Mouse (Mus musculus): ENCODE measurements around the gene Exoc3l2.
"Not testable (repeated sequence)": the region's sequence is repeated elsewhere in the genome, so short reads cannot be mapped to it uniquely, and the experiment has no call there.

Gene Exoc3l2

DNA sequence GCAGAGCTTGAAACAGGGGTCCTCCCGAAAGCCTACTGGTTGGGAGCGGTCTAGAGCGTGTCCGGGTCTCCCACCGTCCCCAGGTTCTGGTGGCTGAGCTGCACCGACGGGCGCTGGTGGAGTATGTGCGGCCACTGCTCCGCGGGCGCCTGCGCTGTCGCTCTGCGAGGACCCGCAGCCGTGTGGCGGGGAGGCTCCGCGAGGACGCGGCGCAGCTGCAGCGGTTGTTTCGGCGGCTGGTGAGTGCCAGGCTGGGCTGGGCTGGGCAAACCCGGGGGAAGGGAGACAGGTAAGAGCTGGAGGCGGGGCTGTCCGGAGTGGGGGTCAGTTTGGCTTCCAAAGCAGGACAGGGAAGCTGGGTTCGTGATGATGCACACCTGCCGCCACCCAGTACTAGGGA lies 26.4 kb downstream of the Exoc3l2 start:
- no peak for DNase-seq (ENCODE audit: low read depth)

DNA sequence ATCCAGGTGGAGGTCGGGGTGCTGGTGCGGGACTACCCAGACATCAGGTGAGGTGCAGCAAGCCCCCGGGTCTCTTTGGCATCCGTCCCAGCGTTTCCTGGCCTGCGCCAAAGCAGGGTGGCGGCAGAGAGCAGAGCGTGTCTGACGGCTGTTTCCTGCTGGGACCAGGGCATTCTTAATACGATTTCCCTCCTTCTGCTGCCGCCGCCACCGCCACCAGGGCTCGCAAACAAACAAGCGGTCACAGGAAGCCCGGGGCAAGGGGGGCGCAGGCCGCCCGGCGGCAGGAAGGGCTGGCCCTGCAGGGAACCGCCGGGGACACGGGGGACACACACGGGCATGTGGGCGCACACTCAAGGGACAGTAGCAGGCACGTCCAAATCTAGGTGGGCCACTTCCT lies 28.6 kb downstream of the Exoc3l2 start:
- peak; percentile 74 for DNase-seq (ENCODE audit: low read depth)

DNA sequence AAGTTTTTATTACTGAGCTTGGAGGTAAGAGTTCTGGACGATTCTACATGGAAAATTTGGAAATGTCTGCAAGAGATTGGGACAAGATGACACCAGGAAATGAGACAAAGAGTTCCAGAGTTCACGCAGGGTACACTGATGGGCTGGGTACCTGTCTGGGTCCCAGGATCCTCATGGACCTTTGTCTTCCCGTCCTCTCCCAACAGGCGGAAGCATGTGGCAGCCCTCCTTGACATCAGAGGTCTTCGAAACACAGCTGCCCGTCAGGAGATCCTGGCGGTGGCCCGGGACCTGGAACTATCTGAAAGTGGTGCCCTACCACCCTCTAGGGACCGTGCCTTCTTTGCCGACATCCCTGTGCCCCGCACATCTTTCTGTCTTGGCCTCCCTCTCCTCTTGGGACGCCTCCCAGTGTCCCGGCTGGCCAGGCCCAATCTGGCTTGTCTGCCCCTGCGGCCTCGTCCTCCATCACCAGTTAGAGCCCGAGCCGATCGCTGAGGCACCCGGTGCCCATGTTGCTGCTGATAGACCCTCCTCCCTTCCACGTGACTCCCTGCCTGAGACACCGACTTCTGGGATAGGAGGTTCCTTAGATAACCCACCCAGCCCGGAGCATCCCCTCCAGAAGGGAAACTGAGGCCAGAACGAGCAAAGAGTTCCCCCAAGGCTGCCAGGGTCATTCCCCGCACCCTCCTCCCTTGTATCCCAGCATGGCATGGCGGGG lies 31.8 kb downstream of the Exoc3l2 start:
- DNase-seq (ENCODE audit: low read depth): no peak

DNA sequence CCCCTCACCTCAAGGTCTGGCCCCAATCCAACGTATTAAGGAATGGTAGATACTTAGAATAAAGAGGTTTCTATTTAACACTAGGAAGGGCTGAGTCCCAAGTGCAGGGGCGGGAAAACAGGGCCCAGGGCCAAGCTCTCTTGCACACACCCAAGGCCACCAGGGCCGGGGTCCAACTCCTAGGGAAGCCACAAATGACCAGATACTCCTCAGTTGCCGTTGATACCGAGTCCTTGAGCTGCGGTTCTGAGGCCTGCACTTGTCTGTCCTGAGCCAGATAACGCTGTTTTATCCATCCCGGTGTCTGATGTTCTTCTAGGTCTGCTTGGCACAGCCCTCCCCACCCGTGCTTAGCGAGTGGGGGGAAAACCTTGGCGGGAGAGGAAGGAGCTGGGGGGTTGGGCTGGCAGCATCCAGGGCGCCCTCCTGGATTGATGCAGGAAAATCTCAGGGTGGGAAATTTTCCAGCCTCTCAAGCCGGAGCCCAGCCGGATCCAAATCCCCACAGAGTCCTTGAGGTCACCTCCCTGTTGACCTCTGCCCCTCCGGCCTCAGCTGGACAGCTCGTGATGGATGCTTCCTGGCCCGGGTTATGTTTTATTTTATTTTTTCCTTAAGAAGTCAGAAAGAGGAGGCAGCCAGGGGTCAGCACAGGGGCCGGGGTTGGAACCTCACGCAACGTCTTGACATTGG lies 32.5 kb downstream of the Exoc3l2 start:
- no peak for DNase-seq (ENCODE audit: low read depth)

DNA sequence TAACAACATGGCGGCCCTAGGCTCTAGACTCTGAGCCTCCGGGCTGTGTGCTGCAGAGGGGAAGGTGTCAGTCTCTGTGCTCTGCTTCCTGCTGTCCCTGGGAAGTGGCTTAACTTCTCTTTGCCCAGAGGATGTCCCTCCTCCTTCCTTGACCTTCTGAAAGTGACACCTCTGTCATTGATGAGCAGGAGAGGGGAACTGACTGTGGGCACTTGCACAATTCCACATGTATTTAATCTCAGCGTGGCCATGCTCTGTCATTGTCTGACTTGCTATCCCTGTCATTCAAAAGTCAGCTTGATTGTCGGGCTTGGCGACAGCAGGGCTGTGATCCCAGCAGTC lies 33.1 kb downstream of the Exoc3l2 start:
- peak; percentile 55 for DNase-seq (ENCODE audit: low read depth)

DNA sequence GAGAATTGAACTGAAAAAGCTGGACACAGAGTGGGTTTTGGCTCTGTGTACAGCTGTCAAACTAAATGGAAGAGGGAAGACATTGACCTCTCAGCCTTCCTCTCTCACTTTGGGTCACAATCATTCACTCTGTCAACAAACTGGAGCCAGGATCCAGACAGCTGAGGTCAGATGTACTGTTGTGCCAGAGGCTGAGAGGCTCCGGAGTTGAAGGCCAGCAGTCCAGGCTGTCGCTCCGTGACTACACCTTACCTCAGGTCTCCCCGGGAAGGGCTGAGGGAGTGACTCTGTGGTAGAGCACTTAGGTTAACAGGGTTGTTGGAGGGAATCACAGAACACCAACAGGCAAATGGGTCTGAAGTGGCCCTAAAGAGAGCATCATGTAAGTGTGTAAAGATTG lies 35.2 kb downstream of the Exoc3l2 start:
- DNase-seq (ENCODE audit: low read depth): no peak

DNA sequence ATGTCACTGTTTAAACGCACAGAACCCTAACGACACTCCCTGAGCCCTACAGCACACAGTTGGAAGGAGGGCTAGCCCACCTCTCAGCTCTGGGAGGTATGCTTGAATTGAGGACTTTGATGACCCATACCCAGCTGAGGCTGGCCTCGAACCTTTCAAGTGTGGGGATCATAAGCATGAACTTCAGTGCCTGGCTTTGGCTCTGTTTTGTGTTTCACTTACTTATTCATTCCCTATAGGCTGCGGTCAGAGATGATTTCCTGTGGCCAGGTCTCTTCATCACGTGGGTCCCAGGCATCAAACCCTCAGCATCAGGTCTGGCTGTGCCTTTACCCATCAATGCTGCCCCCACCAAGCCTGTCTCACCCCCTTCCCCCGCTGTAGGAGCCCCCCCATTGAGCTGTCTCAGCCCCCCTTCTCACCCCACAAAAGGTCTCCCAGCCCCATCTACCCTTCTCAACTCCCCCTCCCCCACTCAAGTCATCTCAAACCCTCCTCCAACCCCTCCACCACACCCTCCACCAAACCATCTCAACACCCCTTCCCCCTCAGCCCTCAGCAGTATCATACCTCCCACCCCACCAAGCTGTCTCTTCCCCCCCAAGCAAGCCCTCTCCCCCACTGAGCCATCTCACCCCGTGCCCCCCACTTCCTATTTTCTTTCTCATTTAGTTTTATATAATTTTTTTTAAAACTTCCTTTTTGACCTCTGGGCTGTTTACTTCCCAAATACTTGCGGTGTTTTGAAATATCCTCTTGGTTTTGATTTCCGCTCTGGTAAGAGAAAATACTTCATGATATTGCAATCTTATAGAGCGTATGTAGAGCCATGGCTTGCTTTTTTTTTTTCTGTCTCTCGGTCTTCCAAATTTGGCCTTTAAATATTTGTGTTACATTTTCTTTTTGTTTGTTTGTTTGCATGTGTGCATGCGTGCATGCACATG lies 37.6 kb downstream of the Exoc3l2 start:
- DNase-seq (ENCODE audit: low read depth): peak; percentile 93

DNA sequence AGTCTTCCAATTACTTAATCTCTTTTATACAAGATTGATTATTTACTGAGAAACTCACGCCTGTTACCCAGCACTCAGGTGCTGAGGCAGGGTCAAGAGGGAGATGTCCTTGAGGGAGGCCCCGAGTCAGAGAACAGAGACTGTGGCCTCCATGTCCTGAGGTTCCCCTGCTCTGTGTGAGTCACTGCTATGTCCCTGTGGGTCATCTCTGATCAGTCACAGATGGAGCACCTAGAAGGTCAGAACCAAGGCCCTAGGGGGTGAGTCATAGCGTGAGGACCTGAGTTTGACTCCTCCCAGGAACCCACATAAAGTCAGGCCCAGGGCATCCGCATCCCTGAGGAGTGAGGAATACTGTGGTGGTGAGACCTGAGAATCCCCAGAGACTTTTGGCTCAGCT lies 38.5 kb downstream of the Exoc3l2 start:
- DNase-seq (ENCODE audit: low read depth): peak; percentile 92

DNA sequence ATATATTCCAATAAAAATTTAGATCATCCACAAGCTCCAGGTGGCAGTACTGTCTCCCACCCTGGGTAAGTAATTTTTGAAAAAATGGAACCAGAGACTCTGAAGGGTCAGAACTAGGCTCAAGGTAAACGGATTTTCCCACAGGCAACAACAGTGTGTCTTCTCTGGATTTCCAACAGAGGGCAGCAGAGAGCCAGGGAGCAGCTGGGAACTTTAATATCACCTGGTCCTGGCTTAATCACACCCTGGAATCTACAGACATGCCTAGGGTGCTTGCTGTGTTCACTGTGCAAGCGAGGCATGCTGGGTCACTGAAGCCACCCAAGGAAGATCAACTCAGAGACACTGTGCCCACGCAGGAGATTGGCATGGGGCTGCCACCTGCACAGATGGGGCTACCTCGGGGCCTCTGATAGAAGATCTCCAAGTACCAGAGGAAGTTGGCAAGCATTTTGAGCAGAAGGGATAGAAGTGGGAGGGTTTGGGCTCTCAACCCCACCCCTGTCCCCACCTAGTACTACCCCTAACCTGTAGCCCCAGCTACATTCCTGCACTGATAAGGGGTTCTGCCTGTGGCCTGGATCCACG lies 40.4 kb downstream of the Exoc3l2 start:
- peak; percentile 72 for DNase-seq (ENCODE audit: low read depth)

DNA sequence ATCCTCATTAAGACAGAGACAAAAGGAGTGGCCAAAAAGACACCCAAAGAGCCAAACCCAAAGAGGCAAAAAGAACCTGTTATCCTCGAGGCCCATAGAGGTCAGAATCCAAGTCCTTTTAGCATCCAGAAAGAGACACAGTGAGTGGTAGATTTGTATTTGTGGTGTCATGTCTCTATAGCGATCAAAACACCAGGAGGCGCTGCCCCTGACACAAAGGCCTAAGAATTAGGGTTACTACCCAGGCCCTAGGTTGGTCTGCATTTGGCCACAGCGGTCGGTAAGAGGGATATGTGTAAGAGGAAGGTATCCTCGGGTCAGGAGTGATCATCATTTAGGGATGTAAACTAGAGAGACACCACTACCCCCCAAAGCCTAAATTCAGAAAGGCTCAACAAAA lies 43.2 kb downstream of the Exoc3l2 start:
- peak; percentile 43 for DNase-seq (ENCODE audit: low read depth)

DNA sequence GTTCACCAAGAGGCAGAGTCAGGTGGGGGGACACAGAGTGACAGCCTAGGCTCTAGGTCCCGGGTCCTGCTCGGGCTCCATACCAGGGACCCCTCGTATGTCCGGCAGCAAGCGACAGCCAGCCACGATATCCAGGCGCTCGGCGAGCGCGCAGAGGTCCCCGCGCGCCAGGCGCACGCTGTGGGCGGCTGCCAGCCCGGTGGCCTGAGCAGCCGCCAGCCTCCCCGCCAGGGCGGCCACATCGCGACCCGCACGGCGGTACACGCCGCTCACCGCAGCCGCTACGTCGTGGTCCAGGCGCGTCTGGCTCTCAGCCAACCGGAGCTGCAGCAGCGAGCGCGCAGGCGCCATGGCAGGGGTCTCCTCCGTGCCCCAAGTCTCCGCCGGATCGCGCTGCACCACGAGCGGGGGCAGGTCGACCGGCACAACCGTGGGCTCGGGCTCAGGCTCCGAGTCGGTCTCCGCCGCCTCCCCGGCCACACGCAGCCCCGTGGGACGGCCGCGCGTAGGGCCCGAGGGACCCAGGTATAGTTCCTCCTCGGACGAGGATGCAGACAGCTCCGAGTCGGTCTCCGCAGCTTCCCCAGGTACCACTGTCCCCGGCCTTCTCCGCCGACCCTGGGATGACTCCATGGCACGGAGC lies 44.0 kb downstream of the Exoc3l2 start:
- no peak for DNase-seq (ENCODE audit: low read depth)

DNA sequence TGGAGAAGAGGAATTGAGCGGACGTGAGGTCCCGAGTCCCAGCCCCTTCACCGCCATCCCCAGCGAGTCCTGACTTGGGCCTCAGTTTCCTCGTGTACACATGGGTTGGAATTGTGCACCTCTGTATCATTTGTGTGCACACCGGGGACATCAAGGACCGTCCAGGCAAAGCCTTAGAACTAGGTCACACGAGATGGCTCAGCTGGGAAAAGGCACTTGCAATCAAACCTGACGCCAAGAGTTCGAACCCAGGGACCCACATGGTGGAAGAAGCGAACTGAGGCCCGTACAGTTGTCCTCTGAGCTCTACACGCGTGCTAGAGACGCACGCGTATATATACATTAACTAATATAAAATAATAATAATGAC lies 44.5 kb downstream of the Exoc3l2 start:
- DNase-seq (ENCODE audit: low read depth): no peak

DNA sequence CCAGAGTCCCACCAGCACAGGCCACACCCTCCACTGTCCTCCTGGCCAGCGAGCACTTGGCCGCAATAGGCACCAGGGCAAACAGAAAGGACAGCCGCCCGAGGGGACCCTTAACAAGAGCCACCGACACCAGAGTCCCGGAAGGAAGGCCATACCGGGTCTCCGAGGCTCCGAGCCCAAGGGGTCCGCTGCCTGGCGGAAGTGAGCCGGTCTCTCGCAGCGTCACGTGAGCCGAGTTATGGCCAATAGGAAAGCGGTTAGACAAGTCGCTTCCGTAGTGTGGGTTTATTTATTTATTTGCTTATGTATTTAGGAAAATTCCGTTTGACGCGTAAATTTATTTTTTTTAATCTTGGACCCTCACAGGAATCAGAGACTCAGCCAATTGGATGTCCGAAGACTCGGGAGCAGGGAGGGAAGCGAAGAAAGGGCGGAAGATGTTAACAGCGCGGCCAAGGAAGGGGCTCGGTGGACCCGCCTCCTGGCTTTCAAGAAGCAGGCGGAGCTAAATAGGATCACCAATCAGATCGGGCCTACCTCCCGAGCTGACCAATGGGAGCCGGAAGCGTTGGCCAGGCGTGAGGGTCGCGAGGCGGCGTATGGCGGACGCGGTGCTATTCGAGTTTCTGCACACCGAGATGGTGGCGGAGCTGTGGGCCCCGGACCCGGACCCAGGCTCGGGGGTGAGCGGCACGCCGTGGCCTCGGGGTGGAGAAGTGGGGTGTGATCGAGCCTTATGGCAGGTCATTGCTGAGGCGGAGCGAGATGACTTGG lies 45.2 kb downstream of the Exoc3l2 start, which contains the start of the genes Bloc1s3 and Trappc6a:
Bloc1s3 (minus strand) TSS at position 218 of the 774 bp plus-strand sequence.
Trappc6a (plus strand) TSS at position 246 of the 774 bp plus-strand sequence.
- DNase-seq (ENCODE audit: low read depth): peak; percentile 97

DNA sequence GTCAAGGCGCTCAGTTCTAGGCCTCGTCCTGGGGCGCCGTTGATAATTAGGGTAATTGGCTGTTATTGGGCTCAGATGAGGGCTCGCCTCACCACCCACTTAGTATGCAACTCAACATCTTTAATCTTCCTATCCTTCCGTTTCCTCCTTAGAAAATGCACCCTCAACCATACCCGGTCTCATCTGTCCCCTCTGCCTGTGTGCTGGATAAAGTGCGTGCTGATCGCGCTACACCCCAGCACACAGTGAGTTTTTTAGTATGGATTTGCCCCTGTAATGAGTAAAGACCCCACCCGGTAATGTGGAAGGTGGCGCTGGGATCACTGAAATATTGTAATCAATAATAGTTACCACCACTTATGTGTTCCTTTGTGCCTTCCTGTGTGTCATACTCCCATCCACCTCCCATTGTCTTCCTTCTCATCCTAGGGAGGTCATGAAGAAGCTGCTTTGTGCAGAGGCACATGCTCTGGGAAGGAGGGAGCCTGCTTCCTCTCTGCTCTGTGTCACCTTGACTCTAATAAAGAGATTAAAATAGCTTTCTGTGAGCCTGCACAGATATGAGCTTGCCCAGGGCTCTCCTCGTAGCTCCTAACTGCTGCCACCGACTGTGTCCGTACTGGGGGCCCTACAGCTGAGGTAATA lies 45.9 kb downstream of the Exoc3l2 start:
- no peak for DNase-seq (ENCODE audit: low read depth)

DNA sequence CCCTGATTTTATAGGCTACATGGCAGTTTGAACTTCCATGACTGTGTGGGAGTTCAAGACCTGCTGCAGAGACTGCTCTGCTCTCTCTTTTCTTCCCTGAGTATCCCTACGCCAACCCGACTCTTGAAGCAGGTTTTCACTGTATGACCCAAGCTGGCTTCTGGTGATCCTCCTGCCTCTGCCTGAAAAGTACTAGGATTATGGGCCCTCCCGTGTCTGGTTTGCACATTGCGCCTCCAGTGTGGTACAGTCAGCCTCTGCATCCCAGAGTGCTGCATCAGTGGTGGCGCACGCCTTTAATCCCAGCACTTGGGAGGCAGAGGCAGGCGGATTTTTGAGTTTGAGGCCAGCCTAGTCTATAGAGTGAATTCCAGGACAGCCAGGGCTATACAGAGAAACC lies 46.7 kb downstream of the Exoc3l2 start:
- peak; percentile 42 for DNase-seq (ENCODE audit: low read depth)

DNA sequence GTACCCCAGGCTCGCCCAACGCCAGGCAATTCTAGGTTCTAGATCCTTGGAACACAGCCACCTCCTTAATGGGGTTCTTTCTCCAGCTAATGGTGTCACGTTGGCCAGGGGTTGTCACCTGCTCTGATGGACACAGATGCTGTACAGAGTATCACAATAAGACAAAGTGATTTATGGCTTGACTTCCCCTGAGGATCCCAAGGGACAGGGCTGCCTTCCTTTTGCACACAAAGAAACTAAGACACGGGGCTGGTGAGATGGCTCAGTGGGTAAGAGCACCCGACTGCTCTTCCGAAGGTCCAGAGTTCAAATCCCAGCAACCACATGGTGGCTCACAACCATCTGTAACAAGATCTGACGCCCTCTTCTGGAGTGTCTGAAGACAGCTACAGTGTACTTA lies 48.8 kb downstream of the Exoc3l2 start:
- not testable (repeated sequence) for DNase-seq (ENCODE audit: low read depth)

DNA sequence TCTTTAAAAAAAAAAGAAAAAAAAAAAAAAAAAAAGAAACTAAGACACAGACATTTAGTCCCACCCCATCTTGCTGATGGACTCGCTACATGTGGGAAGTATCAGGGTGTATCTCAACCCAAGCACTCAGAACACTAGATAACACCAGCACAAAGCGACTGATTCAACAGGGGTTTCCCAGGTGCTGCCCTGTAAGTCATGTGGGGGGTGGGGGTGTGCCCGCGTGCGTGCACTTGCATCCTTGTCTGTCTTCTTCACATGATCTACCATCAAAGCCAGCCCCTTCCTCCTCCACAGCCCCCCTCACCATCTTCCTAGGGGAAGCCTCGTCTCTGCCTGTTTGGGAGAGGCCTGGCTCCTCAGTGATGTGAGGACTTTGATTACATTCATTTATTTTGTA lies 49.2 kb downstream of the Exoc3l2 start:
- DNase-seq (ENCODE audit: low read depth): no peak

DNA sequence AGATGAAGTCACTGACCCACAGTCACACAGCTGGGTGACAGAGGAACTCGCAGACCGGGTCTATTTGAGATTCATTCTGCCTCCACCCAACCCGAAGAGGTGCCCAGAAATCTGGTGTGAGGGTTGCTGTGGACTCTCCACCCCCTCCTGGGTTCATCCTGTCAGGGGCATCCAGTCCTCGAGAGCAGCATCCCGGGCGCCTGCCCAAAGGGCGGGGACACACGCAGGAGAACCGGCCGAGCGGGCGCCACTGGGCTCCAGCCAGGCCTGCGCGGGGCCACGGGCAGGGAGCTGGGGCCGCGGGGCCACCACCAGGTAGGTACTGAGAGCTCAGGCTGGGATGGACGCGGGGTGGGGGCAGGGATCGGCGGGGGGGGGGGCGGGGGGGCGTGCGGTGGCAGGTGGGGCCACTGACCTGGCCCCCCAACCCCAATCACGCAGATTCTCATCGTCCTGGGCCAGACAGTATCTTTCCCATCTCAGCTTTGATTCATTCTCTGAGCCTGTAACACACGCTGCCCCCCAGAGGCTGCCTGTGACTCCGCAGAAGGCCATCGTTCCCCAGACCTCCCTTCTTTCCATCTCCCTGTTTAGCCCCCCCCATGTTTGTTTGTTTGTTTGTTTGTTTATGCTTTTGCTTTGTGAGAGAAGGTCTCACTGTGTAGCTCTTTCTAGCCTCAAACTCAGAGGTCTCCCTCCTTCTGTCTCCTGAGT lies 54.7 kb downstream of the Exoc3l2 start, which contains the start of gene Nkpd1:
Nkpd1 (plus strand) TSS at position 187 of the 714 bp plus-strand sequence.
- no peak for DNase-seq (ENCODE audit: low read depth)

DNA sequence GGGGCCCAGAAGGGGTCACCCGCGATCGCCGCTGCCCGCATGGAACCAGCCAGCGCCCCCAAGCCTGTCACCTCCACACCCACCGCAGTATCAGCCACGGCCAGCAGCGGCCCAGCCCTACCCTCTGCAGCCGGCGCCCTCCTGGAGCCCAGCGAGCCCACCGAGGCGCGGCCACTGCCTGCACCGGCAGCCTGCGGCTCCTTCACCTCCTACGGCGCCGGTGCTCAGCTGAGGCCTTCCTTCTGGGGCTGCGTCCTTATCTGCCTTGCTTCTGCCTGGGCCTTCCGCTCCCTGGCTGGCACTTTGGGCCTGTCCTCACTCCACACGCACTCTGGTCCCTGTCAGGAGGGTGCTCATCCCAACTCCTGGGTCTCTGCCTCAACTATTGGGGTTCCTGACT lies 56.9 kb downstream of the Exoc3l2 start:
- no peak for DNase-seq (ENCODE audit: low read depth)
